ENCODE assay signal across 8 mouse cellular contexts in genomic region chr1:23921711-23922529, GRCm38 (mm10). TPM values are rescaled to one million over a fixed set of nuclear protein-coding genes. Genes with fewer than 3 reads are reported as not detected.
DNase-seq lines count a peak whose midpoint lies in the region; ATAC-seq lines count a peak whose summit lies in the region.

TSS of gene Smap1 (minus strand) at chr1:23922317.

- H3K4me1 ChIP-seq in intestine, embryonic 14.5 days (replicated peaks; ENCODE audit: control insufficient read depth, insufficient read depth, low read length): peaks cover 8% of the 10 kb centered on the region

- peak within 1 kb of the TSS; percentile 91 for H3K27ac ChIP-seq in intestine, embryonic 14.5 days (ENCODE audit: low read depth)

- peak; percentile 90 for DNase-seq in adrenal gland, adult 2 months
- DNase-seq in embryo, embryonic 11.5 days (ENCODE audit: low read depth, low spot score): peak; percentile 75
- peak; percentile 58 to 75 for DNase-seq in gastrocnemius, postnatal 36 days
- peak; percentile 87 for DNase-seq in intestine, embryonic 14.5 days (ENCODE audit: low spot score)
- peak; percentile 67 to 81 for DNase-seq in left cerebral cortex, postnatal 14 days (ENCODE audit: low spot score in 2 of 2)
- peak; percentile 81 for DNase-seq in right cerebral cortex, postnatal 14 days
- DNase-seq in urinary bladder, postnatal 25 days (ENCODE audit: low spot score): peak; percentile 74

- intact Hi-C loops in gastrocnemius, postnatal 36 days (cut with DNase I): loop anchor here (5.0 kb wide), 2 partner anchors 85 to 180 kb away; partner anchors contain the start of genes Fam135a and Sdhaf4
- intact Hi-C loops in left cerebral cortex, postnatal 14 days (cut with DNase I): no loop called here

- under 1% methylated on average over 111 of the region's 113 CpGs for WGBS in intestine, embryonic 14.5 days

- no peaks in the 10 kb centered on the region for H3K27me3 ChIP-seq in intestine, embryonic 14.5 days (replicated peaks; ENCODE audit: control insufficient read depth, insufficient read depth, low read length)

- H3K4me2 ChIP-seq in intestine, embryonic 14.5 days (ENCODE audit: low read length): peak within 1 kb of the TSS; percentile 73

- no peaks in the 10 kb centered on the region for H3K36me3 ChIP-seq in intestine, embryonic 14.5 days (ENCODE audit: control insufficient read depth, insufficient read depth, low read length)

- peaks cover 5% of the 10 kb centered on the region; the same call in 1 of the 2 replicates for H3K9me3 ChIP-seq in intestine, embryonic 14.5 days (ENCODE audit: control insufficient read depth, low read length)

- H3K9ac ChIP-seq in intestine, embryonic 14.5 days (ENCODE audit: low read length): peak within 1 kb of the TSS; percentile 90

- H3K4me3 ChIP-seq in intestine, embryonic 14.5 days (ENCODE audit: low read depth, low read length): peak within 1 kb of the TSS; percentile 64

- ATAC-seq in intestine, embryonic 14.5 days (replicated peaks; ENCODE audit: low FRiP score, low TSS enrichment, low read depth): peak; percentile 93
- ATAC-seq in megakaryocyte-erythroid progenitor cell, adult 5-6 weeks (replicated peaks; ENCODE audit: low FRiP score, low TSS enrichment, poor library complexity, severe bottlenecking): peak; percentile 66

RNA-seq across cellular contexts. Expression of gene Smap1, which starts in this region (rescaled TPM):
- 10 to 100 TPM; 56.6 to 96.9 TPM for total RNA-seq in adrenal gland, adult 2 months (2021)
- 15.3 and 34.4 TPM in 2 replicates for polyA plus RNA-seq in adrenal gland, adult 2 months (2012; rRNA removed)
- total RNA-seq in gastrocnemius, postnatal 36 days (2021): 10 to 100 TPM; 27.5 to 30.0 TPM
- 36.4 and 45.6 TPM in 2 replicates for polyA plus RNA-seq in intestine, embryonic 14.5 days (2014; fragmentation: Nextera tagmentation; extraction: Ambion mirVana)
- total RNA-seq in left cerebral cortex, postnatal 14 days (2021): 100 to 1,000 TPM; 203 to 217 TPM
- 87.1 and 94.7 TPM in 2 replicates for total RNA-seq in megakaryocyte-erythroid progenitor cell, adult 5-6 weeks (2014; fragmentation: Nextera tagmentation)
- total RNA-seq in megakaryocyte-erythroid progenitor cell, adult 5-6 weeks (2017): 46.3 and 52.1 TPM in 2 replicates

Comparison
In these comparisons a context has a peak if more than half of its experiments do, and no peak if none do; other contexts are left out.
1. Peak in every context shown above with its lines: DNase-seq, ATAC-seq, H3K4me3 ChIP-seq and H3K27ac ChIP-seq.